Mouse (Mus musculus) kidney, postnatal 0 days (tissue): Measurements from ENCODE around the gene Themis2. TPM values are rescaled to one million over a fixed set of nuclear protein-coding genes. Genes with fewer than 3 reads are reported as not detected.

Experiments
- ATAC-seq: fragments of 200-750 bp; cut with Nextera tagmentation; replicated peaks from 2 replicates; pipeline ENCODE4 v1.8.0; 2017; ENCODE audit warnings: low read depth, moderate number of reproducible peaks, moderate TSS enrichment, moderate library complexity; ENCODE audit not compliant: low FRiP score
- DNase-seq: peaks from one replicate; pipeline ENCODE4 v3.0.0-alpha.2; 2016; ENCODE audit warnings: low spot score
- H3K27ac ChIP-seq: fragments of 300-500 bp; sonication (generic); 2 replicates; pipeline ENCODE4 v1.5.1; 2014; ENCODE audit warnings: mild to moderate bottlenecking
- H3K27me3 ChIP-seq: fragments of 300-500 bp; sonication (generic); 2 replicates; pipeline ENCODE4 v1.6.1; 2014; ENCODE audit warnings: low read length, mixed read lengths; ENCODE audit not compliant: insufficient read depth
- H3K36me3 ChIP-seq: fragments of 300-500 bp; sonication (generic); 2 replicates; pipeline ENCODE4 v1.6.1; 2014; ENCODE audit warnings: low read length, mixed read lengths; ENCODE audit not compliant: insufficient read depth
- H3K4me1 ChIP-seq: fragments of 300-500 bp; sonication (generic); replicated peaks from 2 replicates; pipeline ENCODE4 v1.6.1; 2014; ENCODE audit warnings: antibody characterized with exemption, low read length, mixed read lengths; ENCODE audit not compliant: insufficient read depth
- H3K4me2 ChIP-seq: fragments of 300-500 bp; sonication (generic); 2 replicates; pipeline ENCODE4 v1.6.1; 2014; ENCODE audit warnings: mild to moderate bottlenecking, low read length, moderate library complexity, mixed read lengths
- H3K4me3 ChIP-seq: fragments of 300-500 bp; sonication (generic); replicated peaks from 2 replicates; pipeline ENCODE4 v1.5.1; 2014; ENCODE audit warnings: low read depth, low read length
- H3K9ac ChIP-seq: fragments of 300-500 bp; sonication (generic); 2 replicates; pipeline ENCODE4 v1.6.1; 2014; ENCODE audit warnings: low read depth, low read length
- H3K9me3 ChIP-seq: fragments of 300-500 bp; sonication (generic); replicated peaks from 2 replicates; pipeline ENCODE4 v1.6.1; 2016; ENCODE audit warnings: low read length, inconsistent platforms, mixed read lengths
- CTCF ChIP-seq: IDR thresholded peaks from 2 replicates; pipeline ENCODE4 v1.5.1; 2016; ENCODE audit warnings: antibody characterized with exemption, low read depth, mild to moderate bottlenecking, moderate library complexity
- WGBS: fragments of 180-500 bp; shearing (Covaris S2); extraction: QIAGEN DNeasy Blood & Tissue Kit; methylation state at CpG from one replicate; pipeline ENCODE4 v1.1.7; 2014; 5-methylcytosine and 5-hydroxymethylcytosine counted together
- polyA plus RNA-seq: library from polyadenylated mRNA; unstranded; fragments of >200 nt; fragmentation: Nextera tagmentation; extraction: Ambion mirVana; gene quantifications from 2 replicates; pipeline ENCODE4 v1.2.1, GENCODE M21; 2015

Themis2 gene
- polyA plus RNA-seq, 1 experiment from 2014 or later: 1.0 TPM

DNA sequence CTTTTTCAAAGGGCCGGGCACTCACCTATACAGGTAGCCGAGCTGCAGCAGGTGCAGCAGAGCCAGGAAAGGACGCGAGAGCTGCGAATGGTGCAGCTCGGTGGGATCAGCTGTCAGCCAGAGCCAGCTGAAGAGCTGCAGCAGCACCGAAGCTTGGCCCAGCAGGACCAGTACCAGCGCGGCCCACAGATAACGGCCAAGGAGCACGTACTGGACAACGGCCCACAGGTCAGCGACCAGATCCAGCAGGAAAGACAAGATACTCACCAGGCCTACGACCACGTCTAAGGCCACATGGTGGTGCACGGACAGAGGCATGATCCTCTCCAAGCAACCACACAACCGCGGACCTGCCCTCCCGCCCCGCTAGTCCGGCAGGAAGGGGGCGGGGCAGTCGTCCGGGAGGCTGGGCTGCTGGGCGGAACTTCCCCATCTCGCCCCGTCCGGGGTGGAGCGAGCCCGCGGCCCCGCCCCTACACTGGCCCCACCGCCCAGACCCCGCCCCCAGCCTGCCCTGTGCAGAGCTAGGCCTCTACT is 64.0 kb downstream of the Themis2 start, which contains the start of gene Xkr8:
Gene Xkr8 (minus strand): TSS at position 399 of the 537 bp plus-strand sequence.
- Histone ChIP-seq H3K27me3 (no peaks in the 10 kb centered on the region), H3K9me3 (no peaks in the 10 kb centered on the region), H3K4me3 (peak within 1 kb of the TSS; percentile 56), H3K36me3 (no peaks in the 10 kb centered on the region), H3K4me1 (no peaks in the 10 kb centered on the region), H3K4me2 (peak within 1 kb of the TSS; percentile 88), H3K27ac (no peak within 1 kb of the TSS), H3K9ac (peak within 1 kb of the TSS; percentile 56)
- DNase-seq (peak; percentile 96), ATAC-seq (peak; percentile 96)
- peak; percentile 45; the same call in 1 of the 2 replicates for TF ChIP-seq CTCF
- WGBS: 2% methylated on average over 34 of the region's 34 CpGs

Other genes with a start within 250 kb of the Themis2 start
- gene Ptafr, start 232.3 kb downstream of the Themis2 start, polyA plus RNA-seq: 0.64 and 0.75 TPM in 2 replicates
- 12.8 and 15.2 TPM in 2 replicates for gene Eya3, start 157.4 kb downstream of the Themis2 start, polyA plus RNA-seq
- 4.2 and 4.4 TPM in 2 replicates for gene Xkr8, start 63.8 kb downstream of the Themis2 start, polyA plus RNA-seq
- 9.0 and 9.5 TPM in 2 replicates for gene Smpdl3b, start 39.1 kb downstream of the Themis2 start, polyA plus RNA-seq
- 60.0 and 65.7 TPM in 2 replicates for gene Rpa2, start 28.1 kb downstream of the Themis2 start, polyA plus RNA-seq
- gene Ppp1r8, start 46.8 kb upstream of the Themis2 start, polyA plus RNA-seq: 37.5 and 37.8 TPM in 2 replicates
- gene Stx12, start 88.1 kb upstream of the Themis2 start, polyA plus RNA-seq: 59.5 and 60.7 TPM in 2 replicates
- 44.8 and 47.1 TPM in 2 replicates for gene Fam76a, start 126.2 kb upstream of the Themis2 start, polyA plus RNA-seq
- gene Fgr, start 177.7 kb upstream of the Themis2 start, polyA plus RNA-seq: 0.47 and 0.51 TPM in 2 replicates
- gene Ahdc1, start 214.9 kb upstream of the Themis2 start, polyA plus RNA-seq: 6.4 and 6.7 TPM in 2 replicates